In genomic region chr11:69098039-69098761, GRCm38 (mm10) we compare ENCODE assay signal across 8 mouse cellular contexts. TPM values are rescaled to one million over a fixed set of nuclear protein-coding genes. Genes with fewer than 3 reads are reported as not detected.
DNase-seq lines count a peak whose midpoint lies in the region; ATAC-seq lines count a peak whose summit lies in the region.

No protein-coding gene starts in this region.

- peak overlapping the region; percentile 74 for H3K27ac ChIP-seq in hindbrain, embryonic 15.5 days (replicated peaks)
- H3K27ac ChIP-seq in midbrain, embryonic 16.5 days (ENCODE audit: low read length), result peak overlapping the region; percentile 71

- no peak for ATAC-seq in hindbrain, embryonic 15.5 days (ENCODE audit: low FRiP score, low read depth)
- no peak for ATAC-seq in midbrain, embryonic 16.5 days
- no peak for ATAC-seq in cerebellum, adult (ENCODE audit: insufficient number of reproducible peaks, low FRiP score, low TSS enrichment)

- WGBS in hindbrain, embryonic 15.5 days, result 17% methylated on average over 8 of the region's 8 CpGs
- 18% methylated on average over 8 of the region's 8 CpGs for WGBS in midbrain, embryonic 16.5 days

- peak overlapping the region; percentile 62 for H3K9ac ChIP-seq in hindbrain, embryonic 15.5 days
- peak overlapping the region; percentile 65 for H3K9ac ChIP-seq in midbrain, embryonic 16.5 days (ENCODE audit: low read depth, low read length)

- peak; percentile 61 for DNase-seq in cerebellum, adult 11-12 months
- DNase-seq in cerebellum, adult 8-10 months, result no peak
- peak; percentile 62 for DNase-seq in right cerebral cortex, adult 18-20 months
- DNase-seq in right cerebral cortex, postnatal 14 days, result no peak
- no peak for DNase-seq in gastrocnemius, postnatal 4 days (ENCODE audit: low spot score in 2 of 2)

- peaks cover 72% of the 10 kb centered on the region for H3K4me1 ChIP-seq in hindbrain, embryonic 15.5 days (replicated peaks)
- peaks cover 50% of the 10 kb centered on the region for H3K4me1 ChIP-seq in midbrain, embryonic 16.5 days (ENCODE audit: control insufficient read depth, insufficient read depth, low read length)

- peaks cover 16% of the 10 kb centered on the region for H3K36me3 ChIP-seq in hindbrain, embryonic 15.5 days
- H3K36me3 ChIP-seq in midbrain, embryonic 16.5 days (ENCODE audit: control insufficient read depth, insufficient read depth, low read length), result peaks cover 18% of the 10 kb centered on the region

- peak overlapping the region; percentile 47 for H3K4me3 ChIP-seq in hindbrain, embryonic 15.5 days
- H3K4me3 ChIP-seq in midbrain, embryonic 16.5 days (ENCODE audit: low read depth, low read length), result peak overlapping the region; percentile 59

- no peaks in the 10 kb centered on the region for H3K27me3 ChIP-seq in hindbrain, embryonic 15.5 days
- no peaks in the 10 kb centered on the region for H3K27me3 ChIP-seq in midbrain, embryonic 16.5 days (ENCODE audit: control insufficient read depth, insufficient read depth, low read depth, low read length)

- H3K4me2 ChIP-seq in hindbrain, embryonic 15.5 days, result peak overlapping the region; percentile 94
- peak overlapping the region; percentile 97 for H3K4me2 ChIP-seq in midbrain, embryonic 16.5 days (ENCODE audit: low read length)

- no peaks in the 10 kb centered on the region for H3K9me3 ChIP-seq in hindbrain, embryonic 15.5 days
- no peaks in the 10 kb centered on the region for H3K9me3 ChIP-seq in midbrain, embryonic 16.5 days (replicated peaks; ENCODE audit: control insufficient read depth, low read length, poor library complexity, severe bottlenecking)

RNA-seq across cellular contexts. Expression of gene Per1, which starts 3.2 kb away (rescaled TPM):
- 10.0 and 10.1 TPM in 2 replicates for polyA plus RNA-seq in hindbrain, embryonic 15.5 days (2015; fragmentation: Nextera tagmentation; extraction: Ambion mirVana)
- polyA plus RNA-seq in midbrain, embryonic 16.5 days (2015; fragmentation: Nextera tagmentation; extraction: Ambion mirVana), result 12.4 TPM in 2 replicates
- 10 to 100 TPM; 32.1 to 49.3 TPM for total RNA-seq in gastrocnemius, postnatal 4 days (2021)

RNA-seq across cellular contexts. Expression of gene Vamp2, which starts 9.9 kb away (rescaled TPM):
- 317 and 437 TPM in 2 replicates for polyA plus RNA-seq in hindbrain, embryonic 15.5 days (2015; fragmentation: Nextera tagmentation; extraction: Ambion mirVana)
- 335 and 438 TPM in 2 replicates for polyA plus RNA-seq in midbrain, embryonic 16.5 days (2015; fragmentation: Nextera tagmentation; extraction: Ambion mirVana)
- total RNA-seq in gastrocnemius, postnatal 4 days (2021), result 10 to 100 TPM; 61.1 to 70.4 TPM

RNA-seq across cellular contexts. Expression of gene Hes7, which starts 22.0 kb away (rescaled TPM):
- 0.87 and 0.98 TPM in 2 replicates for polyA plus RNA-seq in hindbrain, embryonic 15.5 days (2015; fragmentation: Nextera tagmentation; extraction: Ambion mirVana)
- polyA plus RNA-seq in midbrain, embryonic 16.5 days (2015; fragmentation: Nextera tagmentation; extraction: Ambion mirVana), result 0.75 and 1.1 TPM in 2 replicates
- under 1 TPM; 0.34 to 0.54 TPM for total RNA-seq in gastrocnemius, postnatal 4 days (2021)

RNA-seq across cellular contexts. Expression of gene 9130213A22Rik, which starts 24.2 kb away (rescaled TPM):
- polyA plus RNA-seq in hindbrain, embryonic 15.5 days (2015; fragmentation: Nextera tagmentation; extraction: Ambion mirVana), result 0.40 and 0.42 TPM in 2 replicates
- polyA plus RNA-seq in midbrain, embryonic 16.5 days (2015; fragmentation: Nextera tagmentation; extraction: Ambion mirVana), result 0.49 and 0.65 TPM in 2 replicates
- under 1 TPM; 0.29 to 0.56 TPM for total RNA-seq in gastrocnemius, postnatal 4 days (2021)

RNA-seq across cellular contexts. Expression of gene Aloxe3, which starts 27.5 kb away (rescaled TPM):
- 4.7 and 6.5 TPM in 2 replicates for polyA plus RNA-seq in hindbrain, embryonic 15.5 days (2015; fragmentation: Nextera tagmentation; extraction: Ambion mirVana)
- polyA plus RNA-seq in midbrain, embryonic 16.5 days (2015; fragmentation: Nextera tagmentation; extraction: Ambion mirVana), result 9.0 and 11.5 TPM in 2 replicates
- total RNA-seq in gastrocnemius, postnatal 4 days (2021), result under 1 TPM in 1 of 2 experiments, not detected in 1; 0.23 TPM

Comparison
In these comparisons a context has a peak if more than half of its experiments do, and no peak if none do; other contexts are left out.
1. DNase-seq: peak in cerebellum, adult 11-12 months (single experiment) and right cerebral cortex, adult 18-20 months (single experiment); none in cerebellum, adult 8-10 months (single experiment), right cerebral cortex, postnatal 14 days (single experiment) and gastrocnemius, postnatal 4 days (0 of 2).